Mouse (Mus musculus) liver, embryonic 14.5 days (tissue): ENCODE results near the gene Celf5.
A peak's percentile ranks its signal among the peaks of the same experiment; 100 is the strongest.

ENCODE experiments used
- CTCF ChIP-seq: IDR thresholded peaks from 2 replicates; pipeline ENCODE4 v1.5.1; 2016; ENCODE audit warnings: antibody characterized with exemption, low read depth, control low read depth
- EP300 ChIP-seq: IDR thresholded peaks from 2 replicates; pipeline ENCODE4 v1.6.1; 2016; ENCODE audit warnings: antibody characterized with exemption, low read depth

DNA sequence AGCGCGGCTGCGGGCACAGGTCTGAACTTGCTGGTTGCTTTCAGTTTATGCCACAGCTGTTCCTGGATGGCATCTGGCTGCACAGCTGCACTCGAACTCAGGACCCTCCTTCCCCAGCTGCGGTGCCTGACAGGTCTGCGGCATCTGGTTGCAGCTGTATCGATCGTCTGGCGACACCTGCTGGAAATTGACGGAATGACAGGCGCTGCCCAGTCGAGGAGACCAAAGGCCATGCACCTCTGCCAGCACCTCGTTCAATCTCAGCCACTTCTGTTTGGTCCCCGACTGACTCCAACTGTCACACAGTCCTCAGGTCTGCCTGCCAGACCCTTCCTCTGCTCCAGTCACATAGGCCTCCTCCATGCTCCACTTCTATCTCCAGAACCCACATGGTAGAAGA, 44.3 kb upstream of the Celf5 start:
- TF ChIP-seq CTCF (peak; percentile 100), EP300 (no peak)
